Mouse (Mus musculus) liver, adult 2 months (tissue): Measurements from ENCODE around the gene Lcn11.

Experiments
- CTCF ChIP-seq: fragments of 200-500 bp; IDR thresholded peaks from 2 replicates; pipeline ENCODE4 v1.5.1; 2011; ENCODE audit warnings: low read depth, low read length, control low read depth
- POLR2A ChIP-seq: fragments of 200-500 bp; IDR thresholded peaks from 2 replicates; pipeline ENCODE4 v1.6.1; 2011; ENCODE audit warnings: low read length, control low read depth; ENCODE audit not compliant: insufficient read depth; ENCODE audit errors: extremely low read depth

GRCm38 (mm10) chr2:25767764-25768163, 9.1 kb upstream of the Lcn11 start:
- TF ChIP-seq CTCF (no peak), POLR2A (no peak)
